Mouse (Mus musculus) ovary, postnatal 36 days (tissue): Measurements from ENCODE around the gene Prl3c1.
"Not testable (repeated sequence)": the region's sequence is repeated elsewhere in the genome, so short reads cannot be mapped to it uniquely, and the experiment has no call there.

Source experiments
- DNase-seq: peaks from one replicate; pipeline ENCODE4 v3.0.0; 2022; ENCODE audit warnings: low spot score, mixed read lengths

Prl3c1 gene

DNA sequence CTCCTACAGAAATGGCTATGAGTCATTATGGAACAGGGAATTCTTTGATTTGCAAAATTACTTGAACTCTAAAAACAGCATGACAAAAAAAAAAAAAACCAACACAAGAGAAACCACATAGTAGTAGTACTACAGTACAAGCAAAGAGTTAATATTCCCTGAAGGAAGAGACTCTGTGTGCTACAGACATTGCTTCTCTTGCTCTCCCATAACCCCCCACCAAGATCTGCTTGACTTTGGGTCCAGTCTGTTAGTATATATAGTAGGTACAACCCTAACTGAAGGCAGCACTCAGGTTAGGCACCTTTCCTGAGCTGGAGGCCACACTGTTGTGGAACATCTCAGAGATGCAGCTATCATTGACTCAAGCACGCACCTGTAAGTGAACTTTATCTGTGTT is at the start of gene Prl3c1:
Gene Prl3c1 (plus strand): TSS at position 301 of the 400 bp plus-strand sequence.
- no peak for DNase-seq

DNA sequence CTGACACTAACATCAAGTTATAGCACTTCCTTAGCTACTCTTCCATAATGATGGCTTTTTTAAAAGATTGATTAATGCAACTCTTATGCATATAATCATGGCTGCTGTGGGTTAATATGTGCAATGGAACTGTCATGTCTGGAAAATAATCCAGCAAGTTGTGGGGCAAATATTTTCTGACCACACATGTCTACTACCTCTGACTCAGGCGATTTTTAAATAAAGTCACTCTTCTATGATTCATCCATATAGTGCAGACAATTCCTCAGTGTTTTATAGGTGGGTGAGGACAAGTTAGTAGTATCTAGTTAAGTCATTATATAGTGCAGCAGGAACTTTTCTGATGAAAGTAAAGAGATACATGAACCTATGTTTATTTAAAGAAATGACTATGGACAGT is 48.2 kb upstream of the Prl3c1 start:
- DNase-seq: no peak

DNA sequence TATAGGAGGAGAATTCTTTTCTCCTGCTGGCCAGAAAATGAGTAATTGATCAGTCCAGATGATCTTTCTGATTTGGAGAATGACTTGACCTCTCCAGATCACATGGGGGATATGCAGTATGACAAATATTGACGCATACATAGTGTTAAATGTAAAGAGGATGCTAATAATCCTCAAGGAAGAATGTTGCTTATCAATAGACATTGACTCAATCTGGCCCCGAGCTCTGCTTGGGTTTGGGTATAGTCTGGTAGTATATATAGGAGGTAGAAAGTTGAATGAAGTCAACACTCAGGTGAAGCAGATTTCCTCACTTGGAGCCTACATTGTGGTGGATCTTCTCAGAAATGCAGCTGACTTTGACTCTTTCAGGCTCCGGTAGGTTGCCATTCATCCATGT is 40.0 kb upstream of the Prl3c1 start, which contains the start of gene Prl3d3:
Gene Prl3d3 (plus strand): TSS at position 301 of the 400 bp plus-strand sequence.
- DNase-seq: not testable (repeated sequence)

DNA sequence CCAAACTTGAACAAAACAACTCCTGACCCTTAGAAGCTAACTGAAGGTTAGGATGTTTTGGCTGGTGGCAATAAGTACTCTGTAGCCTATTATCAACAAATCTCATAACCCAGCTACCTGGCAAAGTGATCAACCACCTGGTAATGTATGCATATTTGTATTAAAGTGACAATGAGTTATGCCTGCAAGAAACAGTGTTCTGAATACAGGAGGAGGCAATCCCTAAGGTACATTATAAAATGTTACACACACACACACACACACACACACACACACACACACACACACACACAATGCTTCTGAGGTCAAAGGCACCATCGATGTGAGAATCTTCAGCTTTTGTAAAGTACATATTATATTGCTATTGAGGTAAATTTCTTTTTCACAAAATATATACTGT is 45.1 kb downstream of the Prl3c1 start, which contains the start of gene Prl3b1:
Gene Prl3b1 (plus strand): TSS at position 301 of the 400 bp plus-strand sequence.
- DNase-seq: no peak
